Mouse (Mus musculus) heart, adult 9 months (tissue): Measurements from ENCODE around the gene Mrpl51.
"Not testable (repeated sequence)": the region's sequence is repeated elsewhere in the genome, so short reads cannot be mapped to it uniquely, and the experiment has no call there.

Experiments
- DNase-seq, 2 experiments: peaks; one replicate each; pipeline ENCODE4 v3.0.0; 2022; ENCODE audit warnings: low spot score in 2 of 2

Gene Mrpl51

DNA sequence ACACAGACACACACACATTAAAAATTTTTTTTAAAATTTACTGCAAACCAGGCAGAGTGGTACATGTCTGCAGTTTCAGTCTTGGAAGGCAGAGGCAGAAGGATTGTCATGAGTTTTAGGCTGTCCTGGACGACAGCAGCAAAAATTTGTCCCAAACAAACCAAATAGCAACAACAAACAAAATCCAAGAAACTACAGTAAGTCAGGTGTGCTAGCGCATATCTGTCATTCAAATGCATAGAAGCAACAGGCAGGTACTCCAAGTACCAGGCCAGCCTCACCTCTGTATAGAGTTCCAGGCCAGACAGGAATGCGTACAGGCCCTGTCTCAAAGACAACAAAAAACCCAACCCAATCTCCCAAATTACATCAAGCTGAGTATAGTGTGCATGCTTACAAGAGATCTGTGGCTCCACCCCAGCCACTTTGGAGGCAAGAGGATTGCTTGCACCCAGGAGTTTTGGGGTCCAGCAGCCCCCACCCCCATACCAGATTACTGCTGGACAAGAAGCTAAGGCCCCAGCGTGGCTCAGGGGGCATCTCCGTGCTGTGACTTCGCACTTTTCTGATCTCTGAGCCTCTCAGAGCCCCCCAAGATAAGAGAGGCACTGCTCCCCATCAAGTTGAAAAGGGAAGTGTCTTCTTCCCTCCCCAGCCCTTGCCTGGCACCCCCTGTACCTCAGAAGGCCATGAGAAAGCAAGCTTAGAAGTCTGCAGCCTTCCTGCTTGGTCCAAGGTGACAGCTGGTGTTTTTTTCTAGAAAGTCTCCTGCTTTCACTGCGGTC, 31.6 kb upstream of the Mrpl51 start:
- no peak for DNase-seq

DNA sequence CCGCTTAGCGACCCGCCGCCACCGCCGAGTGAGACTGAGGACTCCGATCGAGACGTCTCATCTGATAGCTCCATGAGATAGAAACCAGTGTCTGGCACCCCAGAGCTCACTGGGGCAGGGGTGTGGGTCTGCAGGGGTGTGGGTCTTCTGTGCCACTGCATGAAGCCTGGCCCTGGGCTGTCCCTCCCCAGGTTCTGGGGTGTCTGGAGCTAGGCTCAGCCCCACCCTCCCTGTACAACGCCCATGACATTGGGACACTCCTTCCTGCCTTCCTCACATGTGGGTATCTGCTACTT, 31.1 kb upstream of the Mrpl51 start:
- no peak for DNase-seq

DNA sequence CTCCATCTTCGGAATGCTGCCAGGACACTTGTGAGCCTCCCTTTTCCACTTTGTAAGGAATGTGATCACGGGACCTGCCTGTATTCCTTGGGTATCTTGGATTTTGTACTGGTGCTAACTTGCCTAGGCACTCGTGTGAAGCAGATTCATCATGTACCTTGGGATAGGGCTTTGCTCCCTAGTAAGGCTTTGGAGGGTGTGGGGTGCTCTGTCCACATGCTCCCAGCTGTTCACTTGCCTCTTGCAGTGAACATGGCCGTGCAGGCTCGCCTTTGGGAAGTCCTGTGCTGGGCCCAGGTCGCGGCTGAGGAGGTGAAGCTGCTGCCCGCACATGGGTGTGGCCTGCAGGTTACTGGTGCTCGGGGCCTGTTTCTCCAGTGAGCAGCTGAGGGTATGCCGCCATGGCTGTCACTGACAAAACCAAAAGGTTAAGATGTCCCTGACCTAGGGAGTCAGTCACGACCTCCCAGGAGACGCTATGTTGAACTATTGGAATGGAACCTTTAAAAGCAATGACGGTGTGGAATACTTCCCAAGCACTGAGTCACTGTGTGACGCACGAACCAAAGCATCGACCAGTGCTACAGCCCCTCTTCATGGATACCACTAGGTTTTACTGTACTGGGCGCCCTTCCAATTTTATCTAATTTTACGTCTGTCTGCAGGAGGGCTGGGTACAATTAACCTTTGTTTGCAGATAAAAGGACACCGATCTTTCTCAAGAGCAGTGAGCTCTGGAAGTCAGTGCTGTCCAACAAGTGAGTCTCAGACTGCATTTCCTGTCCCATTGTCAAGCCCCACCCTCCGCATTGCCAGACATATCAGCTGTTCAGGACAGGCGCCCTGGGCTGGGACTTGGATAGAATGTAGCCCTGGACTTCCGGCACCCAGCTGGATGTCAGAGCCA, 30.5 kb upstream of the Mrpl51 start:
- DNase-seq: peak; percentile 89

DNA sequence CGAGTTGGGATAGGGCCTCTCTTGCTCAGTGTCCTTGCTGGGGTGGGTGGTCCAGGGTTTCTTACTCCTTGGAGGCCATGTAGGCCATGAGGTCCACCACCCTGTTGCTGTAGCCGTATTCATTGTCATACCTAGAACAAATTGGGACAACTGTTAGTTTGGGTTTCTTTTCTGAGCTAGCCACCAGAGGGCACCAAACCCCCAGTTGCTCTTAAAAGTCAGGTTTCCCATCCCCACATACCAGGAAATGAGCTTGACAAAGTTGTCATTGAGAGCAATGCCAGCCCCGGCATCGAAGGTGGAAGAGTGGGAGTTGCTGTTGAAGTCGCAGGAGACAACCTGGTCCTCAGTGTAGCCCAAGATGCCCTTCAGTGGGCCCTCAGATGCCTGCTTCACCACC, 29.6 kb upstream of the Mrpl51 start:
- peak; percentile 56 to 70 for DNase-seq

DNA sequence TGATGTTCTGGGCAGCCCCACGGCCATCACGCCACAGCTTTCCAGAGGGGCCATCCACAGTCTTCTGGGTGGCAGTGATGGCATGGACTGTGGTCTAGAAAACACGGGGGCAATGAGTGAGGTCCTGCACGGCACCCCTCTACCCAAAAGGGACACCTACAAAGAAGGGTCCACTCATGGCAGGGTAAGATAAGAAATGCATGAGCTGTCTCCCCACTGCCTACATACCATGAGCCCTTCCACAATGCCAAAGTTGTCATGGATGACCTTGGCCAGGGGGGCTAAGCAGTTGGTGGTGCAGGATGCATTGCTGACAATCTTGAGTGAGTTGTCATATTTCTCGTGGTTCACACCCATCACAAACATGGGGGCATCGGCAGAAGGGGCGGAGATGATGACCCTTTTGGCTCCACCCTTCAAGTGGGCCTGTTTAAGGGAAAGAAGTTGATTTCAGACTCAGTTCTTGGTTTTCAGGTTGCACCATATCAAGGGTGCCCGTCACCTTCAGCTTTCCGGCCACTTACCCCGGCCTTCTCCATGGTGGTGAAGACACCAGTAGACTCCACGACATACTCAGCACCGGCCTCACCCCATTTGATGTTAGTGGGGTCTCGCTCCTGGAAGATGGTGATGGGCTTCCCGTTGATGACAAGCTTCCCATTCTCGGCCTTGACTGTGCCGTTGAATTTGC, 28.8 kb upstream of the Mrpl51 start:
- not testable (repeated sequence) for DNase-seq

DNA sequence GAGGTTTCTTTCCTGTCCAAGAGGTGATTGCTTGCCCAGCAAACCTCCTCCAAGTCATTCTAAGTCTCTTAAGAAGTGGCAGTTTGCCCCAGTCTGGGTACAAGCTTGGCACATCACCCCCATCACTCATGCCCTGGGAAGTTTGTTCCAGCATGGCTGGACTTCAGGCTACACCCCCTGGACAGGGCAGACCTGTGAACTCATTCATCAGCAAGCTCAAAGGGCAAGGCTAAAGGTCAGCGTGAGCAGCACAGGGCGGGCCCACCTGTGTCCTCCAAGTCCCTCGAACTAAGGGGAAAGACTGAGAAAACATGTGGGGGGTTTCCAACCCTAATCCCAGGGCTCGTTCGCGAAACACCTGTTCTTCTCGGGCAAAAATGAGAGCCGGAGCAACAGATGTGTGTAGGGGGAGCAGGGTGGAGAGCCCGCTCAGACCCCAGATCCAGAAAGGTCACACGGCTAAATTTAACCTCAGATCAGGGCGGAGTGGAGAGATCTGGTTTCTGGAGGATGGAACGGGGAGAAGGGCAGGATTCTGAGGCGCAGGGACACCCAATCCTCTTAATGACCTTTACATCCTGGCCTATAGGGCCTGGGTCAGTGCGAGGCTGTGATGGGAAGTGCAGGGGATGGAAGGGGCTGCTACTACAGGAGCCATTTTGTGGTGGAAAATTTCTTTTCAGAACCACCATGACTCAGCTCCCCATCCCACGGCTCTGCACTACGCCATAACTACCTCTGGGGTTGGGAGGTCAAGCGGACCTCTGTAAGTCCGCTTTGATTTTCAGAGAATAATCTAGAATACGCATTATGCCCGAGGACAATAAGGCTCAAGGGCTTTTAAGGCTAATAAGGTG, 27.6 kb upstream of the Mrpl51 start:
- DNase-seq: peak; percentile 35 to 52

DNA sequence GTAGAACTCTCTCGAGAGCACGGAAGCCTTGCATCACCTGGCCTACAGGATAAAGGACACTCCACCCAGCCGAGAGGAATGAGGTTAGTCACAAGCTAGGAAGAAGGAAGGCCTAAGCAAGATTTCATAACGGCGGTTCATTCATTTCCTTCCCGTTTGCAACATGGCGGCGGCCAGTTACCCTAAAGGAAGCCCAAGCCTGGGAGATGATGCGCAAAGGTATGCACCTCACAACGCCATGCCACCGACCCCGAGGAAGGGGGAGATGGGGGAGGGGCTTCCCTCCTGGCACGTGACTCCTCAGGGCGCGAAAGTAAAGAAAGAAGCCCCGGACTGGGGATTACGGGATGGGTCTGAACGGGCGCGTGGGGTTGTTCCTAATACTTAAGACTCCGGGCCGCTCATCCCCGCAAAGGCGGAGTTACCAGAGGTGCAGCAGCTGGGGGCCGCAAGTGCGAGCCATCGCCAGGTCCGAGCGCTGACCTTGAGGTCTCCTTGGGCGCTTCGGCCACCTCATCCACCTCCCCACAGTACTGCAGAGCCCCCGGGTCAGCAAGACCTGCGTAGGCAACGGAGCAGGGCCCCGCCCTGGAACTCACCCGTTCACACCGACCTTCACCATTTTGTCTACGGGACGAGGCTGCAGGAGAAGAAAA, 26.8 kb upstream of the Mrpl51 start:
- peak; percentile 63 to 64 for DNase-seq

DNA sequence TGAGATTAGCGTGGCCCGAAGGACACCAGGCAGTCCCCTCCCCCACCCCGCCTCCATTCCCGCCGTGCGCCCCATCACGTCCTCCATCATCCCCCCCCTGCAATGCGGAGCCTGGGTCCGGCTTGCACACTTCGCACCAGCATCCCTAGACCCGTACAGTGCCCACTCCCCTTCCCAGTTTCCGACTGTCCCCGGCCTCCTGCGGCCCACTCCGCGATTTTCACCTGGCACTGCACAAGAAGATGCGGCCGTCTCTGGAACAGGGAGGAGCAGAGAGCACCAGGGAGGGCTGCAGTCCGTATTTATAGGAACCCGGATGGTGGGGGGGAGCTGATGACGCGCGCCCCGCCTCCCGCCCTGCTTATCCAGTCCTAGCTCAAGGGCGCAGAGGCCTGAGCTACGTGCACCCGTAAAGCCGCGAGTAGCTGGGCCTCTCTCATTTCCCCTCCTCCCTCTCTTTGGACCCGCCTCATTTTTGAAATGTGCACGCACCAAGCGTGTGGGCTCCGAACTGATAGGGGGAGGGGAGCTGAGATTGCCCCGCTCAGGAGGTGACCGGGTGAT, 26.2 kb upstream of the Mrpl51 start:
- peak; percentile 98 to 99 for DNase-seq

DNA sequence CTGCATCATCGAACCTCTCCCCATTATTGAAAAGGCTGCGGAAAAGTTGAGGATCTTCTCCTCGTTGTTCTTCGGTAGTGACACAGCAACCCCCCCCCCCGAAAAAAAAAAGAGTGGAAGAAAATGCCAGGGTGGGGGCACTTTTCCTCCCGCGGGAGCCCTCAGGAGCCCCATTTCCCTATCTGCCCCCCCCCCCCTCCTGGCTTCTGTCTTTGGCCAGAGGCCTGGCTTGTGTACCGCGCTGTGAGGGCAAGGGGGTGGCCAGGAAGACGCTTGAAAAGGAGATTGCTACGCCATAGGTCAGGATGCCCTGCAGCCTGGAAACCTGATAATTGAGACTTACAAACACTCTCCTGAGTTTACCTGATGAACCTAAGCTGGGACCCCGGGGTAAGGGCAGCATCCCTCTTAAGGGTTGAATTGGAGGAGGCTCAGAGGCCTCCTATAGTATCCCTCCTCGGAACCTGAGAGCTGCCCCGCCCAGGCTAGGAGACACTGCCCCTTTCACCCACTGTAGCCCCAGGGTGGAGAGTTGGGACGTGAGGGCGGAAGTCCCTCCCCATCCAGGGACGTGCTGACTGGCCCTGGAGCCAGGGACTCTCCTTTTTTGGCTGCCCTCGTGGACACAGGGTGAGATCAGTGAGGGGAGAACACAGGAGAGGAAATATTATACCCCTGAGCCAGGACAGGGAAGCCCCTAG, 25.4 kb upstream of the Mrpl51 start, which contains the start of gene Gapdh:
Gene Gapdh, minus strand, starts transcription at position 417 of the 701 bp plus-strand sequence.
- DNase-seq: peak; percentile 94 to 96

DNA sequence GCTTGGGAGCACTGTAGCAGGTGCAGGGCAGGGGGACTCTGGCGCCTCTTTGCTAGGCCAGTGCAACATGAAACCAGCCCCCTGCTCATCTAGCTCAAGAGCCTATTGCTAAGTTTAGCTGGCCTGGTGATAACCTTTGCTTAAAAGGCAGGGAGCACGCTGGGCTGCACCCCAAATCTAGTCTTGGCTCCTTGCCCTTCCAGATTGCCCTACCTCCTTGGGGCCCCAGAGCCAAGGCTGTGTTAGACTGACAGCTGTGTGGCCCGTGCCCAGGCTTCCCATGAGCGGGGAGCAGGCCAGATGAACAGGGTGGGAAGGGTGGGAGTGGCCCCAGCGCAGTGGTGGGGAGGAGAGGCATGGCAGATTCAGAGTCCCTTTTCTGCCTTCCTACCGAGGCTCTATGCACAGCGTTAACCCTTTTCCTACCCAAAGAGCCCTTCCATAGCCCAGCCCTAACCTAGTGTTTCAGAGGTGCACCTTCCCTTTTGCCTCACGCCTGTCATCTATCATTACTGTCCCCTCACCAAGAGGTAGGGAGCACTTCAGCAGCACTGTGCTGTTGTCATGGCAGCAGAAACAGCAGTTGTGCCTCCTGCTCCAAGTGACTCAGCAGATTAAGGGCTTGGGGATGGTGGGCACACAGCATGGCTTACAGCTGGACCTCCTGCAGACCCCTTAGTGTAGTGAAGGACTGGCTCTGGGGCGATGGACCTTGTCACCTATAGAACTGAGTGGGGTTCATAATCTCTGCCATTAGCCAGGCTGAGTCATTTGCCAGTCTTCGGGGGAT, 24.5 kb upstream of the Mrpl51 start:
- peak; percentile 79 to 82 for DNase-seq

DNA sequence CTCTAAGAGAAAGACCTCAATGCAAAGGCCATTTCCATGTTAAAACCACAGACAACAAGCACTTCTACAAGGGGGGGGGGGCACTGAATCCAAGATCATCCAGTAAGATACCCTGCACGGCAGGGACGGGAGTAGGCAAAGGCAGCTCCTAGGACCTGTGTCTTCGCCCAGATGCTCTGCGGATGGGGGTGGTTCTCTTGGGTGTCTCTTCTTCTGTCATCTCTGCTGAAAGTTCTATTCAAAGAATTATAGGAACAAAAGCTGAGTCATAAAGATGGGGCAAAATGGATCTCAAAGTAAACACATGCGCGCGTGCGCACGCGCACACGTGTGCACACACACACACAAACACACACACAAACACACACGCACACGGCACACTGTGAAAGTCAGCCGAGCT, 23.5 kb upstream of the Mrpl51 start:
- no peak for DNase-seq

DNA sequence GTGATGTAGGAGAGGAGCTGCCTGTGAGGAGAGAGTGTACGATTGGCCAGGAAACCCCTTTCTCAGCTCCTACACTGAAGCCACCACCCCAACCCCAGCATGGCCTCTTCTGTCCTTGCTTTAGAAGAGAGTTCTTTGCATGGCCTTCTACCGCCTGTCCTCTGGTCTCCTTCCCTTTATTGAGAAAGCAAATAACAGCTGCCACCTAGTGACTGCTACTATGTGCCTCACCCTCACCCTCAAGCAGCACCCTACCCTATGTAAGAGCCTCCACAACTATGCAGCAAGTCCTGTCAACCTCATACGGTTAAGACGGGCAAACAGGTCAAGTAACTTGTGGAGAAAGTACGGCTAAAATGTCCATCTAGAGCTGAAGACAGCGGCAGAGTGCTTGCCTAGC, 21.4 kb upstream of the Mrpl51 start:
- DNase-seq: no peak

DNA sequence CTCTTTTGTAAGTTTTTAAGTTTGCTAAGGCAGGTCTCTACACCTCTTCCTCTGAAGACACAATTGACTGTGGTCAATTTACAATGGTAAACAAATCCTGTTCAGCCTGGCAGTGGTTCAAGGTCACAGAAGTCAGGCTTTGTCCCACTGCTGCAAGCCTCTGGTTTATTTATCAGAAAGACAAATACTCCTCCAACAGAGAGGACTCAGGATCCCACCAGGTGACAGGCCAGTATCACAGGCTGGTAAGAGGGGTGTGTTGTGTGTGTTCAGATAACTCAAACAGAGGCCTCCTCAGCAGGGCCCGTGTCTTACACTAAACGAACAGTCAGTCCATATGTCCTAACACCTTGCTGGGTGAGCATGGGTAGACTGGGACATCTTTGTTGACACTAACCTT, 19.1 kb upstream of the Mrpl51 start:
- no peak for DNase-seq

DNA sequence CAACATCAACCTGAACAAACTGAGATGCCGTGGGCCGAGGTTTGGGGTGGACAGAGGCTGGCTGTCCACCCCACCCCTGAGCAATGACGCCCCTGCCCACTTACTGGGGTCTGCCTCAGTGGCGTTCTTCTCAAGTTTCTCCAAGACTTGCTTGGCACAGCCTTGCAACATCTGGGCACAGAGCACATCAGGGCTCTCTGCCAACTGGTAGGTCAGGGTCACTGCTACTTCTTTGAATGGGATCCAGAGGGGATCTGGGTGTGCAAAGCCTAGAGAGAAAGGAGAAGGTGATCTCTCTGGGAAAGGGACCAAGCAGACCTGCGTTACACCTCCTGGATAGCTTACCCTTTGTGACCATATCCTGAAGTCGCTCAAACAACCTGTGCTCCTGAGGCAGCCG, 18.3 kb upstream of the Mrpl51 start:
- no peak for DNase-seq

DNA sequence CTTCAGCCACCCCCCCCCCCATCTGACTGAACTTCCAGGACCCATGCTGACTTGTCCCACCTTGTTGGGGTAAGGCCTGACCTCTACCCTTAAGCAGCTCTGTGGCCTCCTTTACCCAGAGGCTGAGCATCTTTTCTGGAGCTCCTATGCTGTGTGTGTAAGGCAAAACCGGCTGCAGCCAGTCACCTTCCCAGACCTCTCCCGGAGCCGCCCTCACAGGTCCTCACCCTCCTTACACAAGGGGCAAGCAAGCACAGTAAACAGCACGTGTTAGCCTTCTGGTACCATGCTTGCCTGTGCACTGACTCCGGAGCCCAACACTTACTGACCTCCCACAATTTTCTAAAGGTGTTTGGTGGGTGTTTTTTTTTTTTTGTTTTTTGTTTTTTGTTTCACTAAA, 16.1 kb upstream of the Mrpl51 start:
- no peak for DNase-seq

DNA sequence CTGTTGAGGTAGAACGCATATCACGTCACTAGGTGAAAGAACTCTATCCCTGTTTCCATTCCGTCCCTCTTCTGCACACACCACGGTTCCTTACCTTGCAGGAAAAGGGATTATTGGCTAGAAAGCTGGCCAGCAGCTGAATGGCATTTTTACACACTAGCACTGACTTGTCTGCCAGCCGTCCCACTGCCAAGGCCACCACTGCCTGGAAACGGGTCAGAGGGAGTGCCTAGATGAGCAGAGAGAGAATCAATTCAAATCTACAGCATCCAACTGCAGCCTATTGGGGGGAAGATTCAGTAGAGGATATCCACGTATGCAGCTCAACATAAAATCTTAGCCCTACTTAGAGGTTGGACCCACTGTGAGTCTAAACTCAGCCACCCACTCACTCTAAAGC, 12.0 kb upstream of the Mrpl51 start:
- no peak for DNase-seq

DNA sequence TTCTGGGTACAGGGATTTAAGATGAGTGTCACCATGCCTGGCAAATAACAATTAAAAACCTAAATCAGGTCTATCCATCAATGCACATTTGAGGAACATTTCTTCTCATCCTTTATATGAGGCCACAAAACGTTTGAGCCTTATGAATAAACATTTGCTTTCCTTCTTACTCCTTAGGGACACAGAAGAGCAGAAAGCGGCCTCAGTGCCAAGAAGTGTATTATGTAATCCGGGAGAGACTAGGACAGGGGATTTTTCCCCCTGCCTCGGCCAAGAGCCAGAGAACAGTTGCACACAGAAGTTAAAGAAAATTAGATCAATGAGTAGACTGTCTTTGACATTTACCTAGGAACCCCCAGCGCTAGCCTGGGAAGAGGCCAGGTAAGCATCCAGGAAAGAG, 9.5 kb upstream of the Mrpl51 start:
- DNase-seq: peak; percentile 37 to 38

DNA sequence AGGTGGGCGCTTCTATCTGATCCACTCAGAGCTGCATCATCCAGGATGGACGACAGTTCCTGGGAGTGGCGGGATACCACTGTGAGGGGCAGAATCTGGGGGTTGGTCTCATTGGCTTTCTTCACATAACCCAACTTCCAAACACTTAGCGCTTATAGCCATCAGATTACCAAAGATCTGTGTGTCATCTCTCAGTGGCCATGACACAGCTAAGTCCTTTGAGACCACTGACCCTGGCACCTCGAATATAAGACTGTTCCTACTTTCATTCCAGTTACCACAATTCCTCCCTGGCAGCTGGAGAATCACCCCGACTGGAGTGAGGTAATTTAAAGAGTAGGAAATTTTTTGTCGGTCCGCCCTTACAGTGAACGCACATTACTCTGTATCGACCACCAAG, 5.4 kb upstream of the Mrpl51 start:
- DNase-seq: no peak

DNA sequence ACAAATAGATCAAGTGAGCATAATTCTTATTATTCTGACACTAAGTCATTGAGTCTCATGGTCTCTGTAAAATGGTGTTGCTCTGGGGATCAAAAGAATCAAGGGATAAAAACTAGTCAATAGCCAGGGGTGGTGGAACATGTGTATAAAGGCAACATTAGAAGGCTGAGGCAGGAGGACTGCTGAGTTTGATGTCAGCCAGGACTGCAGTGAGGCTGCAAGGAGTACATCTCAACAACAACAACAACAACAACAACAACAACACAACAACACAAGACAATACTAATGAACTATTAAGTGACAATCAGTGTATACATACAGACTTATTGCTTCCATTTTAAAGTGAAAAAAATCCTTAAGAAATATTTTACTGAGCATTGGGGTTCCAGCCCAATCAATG, 785 bp upstream of the Mrpl51 start:
- no peak for DNase-seq
